Mouse (Mus musculus) gastrocnemius, adult 8-10 months (tissue): ENCODE results near the gene Tspear. TPM values are rescaled to one million over a fixed set of nuclear protein-coding genes. Genes with fewer than 3 reads are reported as not detected.
"Not testable (repeated sequence)": the region's sequence is repeated elsewhere in the genome, so short reads cannot be mapped to it uniquely, and the experiment has no call there.

Experiments used
- DNase-seq, 2 experiments: peaks; one replicate each; pipeline ENCODE4 v3.0.0; 2022; ENCODE audit warnings: low spot score in 2 of 2
- total RNA-seq, 4 experiments: library from RNA; stranded (reverse); gene quantifications; 2 replicates each; pipeline ENCODE4 v1.2.4; 2022

The Tspear gene
- total RNA-seq, 4 experiments from 2014 or later = not detected

GRCm38 (mm10) chr10:77711157-77711556, 24.8 kb downstream of the Tspear start, which contains the start of gene Gm10024:
Gene Gm10024, plus strand, starts transcription at chr10:77711457.
- DNase-seq = not testable (repeated sequence)

DNA sequence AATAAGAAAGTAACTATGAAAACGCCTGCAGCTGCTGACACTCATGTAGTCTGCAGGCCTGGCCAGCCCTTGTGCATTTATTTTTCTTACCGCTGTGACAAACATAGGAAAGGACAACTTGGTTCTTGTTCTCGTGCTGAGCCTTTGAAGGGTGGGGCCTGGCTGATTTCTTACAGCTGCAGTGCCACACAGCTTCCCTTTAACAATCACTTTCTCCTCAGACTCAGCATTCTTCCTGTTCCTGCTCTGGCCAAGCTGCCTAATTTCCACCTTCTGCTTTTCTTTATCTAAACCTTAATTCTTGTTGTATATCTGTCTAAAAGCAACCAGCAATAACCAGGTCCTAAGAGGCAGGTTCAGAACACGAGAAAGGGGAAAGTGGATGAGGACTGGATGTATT, 27.4 kb downstream of the Tspear start:
- no peak for DNase-seq

- no peak for DNase-seq
These were observed 29.1 kb downstream of the Tspear start, which contains the start of gene Gm10142 for GRCm38 (mm10) chr10:77715507-77715906. Gene Gm10142, plus strand, starts transcription at chr10:77715807.

GRCm38 (mm10) chr10:77720299-77720698, 33.9 kb downstream of the Tspear start, which contains the start of gene Krtap12-1:
Gene Krtap12-1, plus strand, starts transcription at chr10:77720599.
- not testable (repeated sequence) for DNase-seq

GRCm38 (mm10) chr10:77724855-77725254, 38.5 kb downstream of the Tspear start:
- no peak for DNase-seq

- DNase-seq = no peak
These were observed 39.8 kb downstream of the Tspear start, which contains the start of gene Gm10100 for GRCm38 (mm10) chr10:77726186-77726585. Gene Gm10100, plus strand, starts transcription at chr10:77726486.

DNA sequence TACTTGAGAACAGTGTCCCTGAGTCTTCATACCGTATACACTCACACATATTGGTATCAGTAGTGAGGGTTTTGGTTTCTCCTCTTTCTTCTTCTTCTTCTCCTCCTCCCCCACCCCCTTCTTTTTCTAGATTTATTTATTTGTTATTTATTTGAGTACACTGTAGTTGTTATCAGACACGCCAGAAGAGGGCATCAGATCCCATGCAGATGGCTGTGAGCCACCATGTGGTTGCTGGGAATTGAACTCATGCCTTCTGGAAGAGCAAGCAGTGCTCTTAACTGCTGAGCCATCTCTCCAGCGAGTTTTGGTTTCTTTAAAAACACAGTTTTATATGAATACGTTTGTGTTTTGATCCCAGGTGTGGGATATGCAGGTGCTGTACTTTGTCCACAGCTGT, 41.9 kb downstream of the Tspear start:
- no peak for DNase-seq

DNA sequence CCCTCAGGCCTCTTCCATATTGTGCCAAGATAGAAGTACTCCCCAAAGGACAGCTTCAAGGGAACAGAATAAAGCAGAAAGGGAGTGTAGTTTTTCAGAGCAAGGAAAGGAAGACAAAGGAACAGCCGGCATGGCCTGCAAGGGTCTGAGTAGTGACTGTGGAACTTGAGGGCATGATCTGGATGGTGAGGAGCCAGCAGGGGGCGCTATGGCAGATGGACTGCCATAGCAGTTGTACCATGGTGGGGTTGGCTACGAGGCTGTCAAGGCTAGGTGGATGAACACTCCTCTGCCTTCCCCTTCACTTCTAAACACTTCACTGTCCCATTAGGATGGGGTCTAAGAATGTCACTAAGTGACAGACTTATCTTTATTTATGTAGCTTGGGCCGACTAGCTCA, 42.9 kb downstream of the Tspear start:
- no peak for DNase-seq

- no peak for DNase-seq
These were observed 49.6 kb downstream of the Tspear start for GRCm38 (mm10) chr10:77735928-77736327.

GRCm38 (mm10) chr10:77738929-77739328, 52.6 kb downstream of the Tspear start:
- DNase-seq = no peak

- not testable (repeated sequence) for DNase-seq
These were observed 55.7 kb downstream of the Tspear start, which contains the start of gene Gm18596 for GRCm38 (mm10) chr10:77741924-77742688. Gene Gm18596, minus strand, starts transcription at chr10:77742638.

GRCm38 (mm10) chr10:77750686-77751085, 64.3 kb downstream of the Tspear start:
- not testable (repeated sequence) for DNase-seq

- DNase-seq = not testable (repeated sequence)
These were observed 64.9 kb downstream of the Tspear start, which contains the start of gene Gm9736 for GRCm38 (mm10) chr10:77751254-77751653. Gene Gm9736, minus strand, starts transcription at chr10:77751354.

DNA sequence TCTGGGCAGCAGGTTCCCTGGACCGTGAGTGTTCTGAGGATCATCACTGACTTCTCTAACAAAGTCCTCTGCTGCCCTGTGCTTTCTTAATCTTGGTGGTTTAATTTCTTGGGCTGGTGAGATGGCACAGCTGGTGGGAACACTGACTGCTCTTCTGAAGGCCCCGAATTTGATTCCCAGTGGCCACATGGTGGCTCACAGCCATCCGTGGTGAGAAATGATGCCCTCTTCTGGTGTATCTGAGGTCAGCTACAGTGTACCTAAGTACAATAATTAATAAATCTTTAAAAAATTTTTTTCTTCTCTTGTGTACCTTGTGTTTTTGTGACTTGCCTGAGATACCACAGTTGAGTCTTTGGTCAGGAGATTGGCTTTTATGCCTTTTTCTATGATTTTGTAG, 65.9 kb downstream of the Tspear start:
- not testable (repeated sequence) for DNase-seq

DNA sequence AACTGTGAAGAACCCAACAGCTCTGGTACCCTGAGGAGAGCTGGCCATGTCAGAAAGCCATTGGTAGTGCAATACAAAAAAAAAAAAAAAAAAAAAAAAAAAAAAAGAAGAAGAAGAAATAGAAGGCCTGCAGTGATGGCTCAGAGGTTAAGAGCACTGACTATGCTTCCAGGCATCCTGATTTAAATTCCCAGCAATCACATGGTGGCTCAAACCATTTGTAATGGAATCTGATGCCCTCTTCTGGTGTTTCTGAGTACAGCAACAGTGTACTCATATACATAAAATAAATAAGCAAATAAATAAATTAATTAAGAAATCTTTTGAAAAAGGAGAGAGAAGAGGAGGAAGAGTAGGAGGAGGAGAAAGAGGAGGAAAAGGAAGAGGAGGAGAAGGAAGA, 67.1 kb downstream of the Tspear start:
- DNase-seq = no peak

GRCm38 (mm10) chr10:77759582-77759981, 73.2 kb downstream of the Tspear start, which contains the start of gene Gm3233:
Gene Gm3233, minus strand, starts transcription at chr10:77759682.
- DNase-seq = not testable (repeated sequence)

DNA sequence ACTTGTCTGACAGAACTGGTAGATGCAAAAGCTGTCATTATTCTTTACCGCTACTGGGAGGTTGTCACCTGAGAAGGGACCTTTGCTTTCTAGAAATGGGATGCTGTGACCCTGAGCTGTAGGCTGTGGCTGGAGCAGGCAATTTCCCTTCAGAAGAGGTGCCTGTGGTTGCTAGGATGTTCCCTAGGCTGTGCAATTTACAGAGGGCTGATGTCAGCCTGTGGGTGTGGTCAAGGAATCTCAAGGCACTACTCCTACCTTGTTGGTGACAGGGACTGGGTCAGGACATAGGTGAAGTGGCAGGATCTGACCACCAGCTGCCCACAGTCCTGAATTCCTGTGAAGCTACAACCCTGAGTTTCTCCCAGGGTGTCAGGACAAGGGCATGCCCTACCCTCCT, 83.4 kb downstream of the Tspear start:
- DNase-seq = no peak

DNA sequence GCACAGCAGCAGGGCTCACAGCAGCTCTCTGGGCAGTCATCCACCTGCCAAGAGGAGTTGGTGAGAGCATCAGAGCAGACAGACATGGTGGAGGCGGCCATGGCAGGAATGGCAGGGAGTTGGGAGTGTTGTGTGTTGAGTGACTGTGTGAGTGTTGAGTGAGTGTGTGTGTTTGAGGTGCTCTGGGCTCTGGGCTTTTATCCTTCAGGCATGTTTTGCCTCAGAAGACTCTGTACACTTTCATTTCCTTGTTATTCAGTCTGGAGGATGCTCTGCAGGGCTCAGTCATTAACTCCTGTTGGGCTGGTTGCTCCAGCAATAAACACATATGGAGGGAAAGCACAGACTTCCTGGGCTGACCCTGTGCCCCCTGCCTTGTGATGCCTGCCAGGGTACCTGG, 84.9 kb downstream of the Tspear start, which contains the start of gene Gm3238:
Gene Gm3238, minus strand, starts transcription at position 101 of the 400 bp plus-strand sequence.
- DNase-seq = not testable (repeated sequence)

DNA sequence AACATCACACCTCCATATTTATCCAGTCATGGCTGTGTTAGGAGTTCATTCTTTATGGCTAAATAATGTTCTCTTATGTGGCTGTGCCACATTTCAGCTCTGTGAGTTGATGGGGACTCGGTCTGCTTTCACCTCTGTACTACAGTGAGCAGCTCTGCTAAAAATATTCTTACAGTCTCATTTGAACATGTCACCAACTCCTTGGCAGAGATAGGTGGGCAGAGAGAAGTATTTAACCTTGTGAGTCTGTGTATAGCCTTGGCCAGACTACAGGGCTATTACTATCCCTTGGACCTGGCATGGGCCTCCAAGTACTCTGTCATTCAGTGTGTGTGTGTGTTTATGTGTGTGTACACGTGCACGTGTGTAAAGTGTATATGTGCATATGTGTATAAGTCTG, 85.8 kb downstream of the Tspear start:
- not testable (repeated sequence) for DNase-seq

DNA sequence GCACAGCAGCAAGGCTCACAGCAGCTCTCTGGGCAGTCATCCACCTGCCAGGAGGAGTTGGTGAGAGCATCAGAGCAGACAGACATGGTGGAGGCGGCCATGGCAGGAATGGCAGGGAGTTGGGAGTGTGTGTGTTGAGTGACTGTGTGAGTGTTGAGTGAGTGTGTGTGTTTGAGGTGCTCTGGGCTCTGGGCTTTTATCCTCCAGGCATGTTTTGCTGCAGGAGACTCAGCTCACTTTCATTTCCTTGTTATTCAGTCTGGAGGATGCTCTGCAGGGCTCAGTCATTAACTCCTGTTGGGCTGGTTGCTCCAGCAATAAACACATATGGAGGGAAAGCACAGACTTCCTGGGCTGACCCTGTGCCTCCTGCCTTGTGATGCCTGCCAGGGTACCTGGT, 90.5 kb downstream of the Tspear start, which contains the start of gene Gm7138:
Gene Gm7138, minus strand, starts transcription at position 101 of the 400 bp plus-strand sequence.
- not testable (repeated sequence) for DNase-seq

- DNase-seq = not testable (repeated sequence)
These were observed 96.1 kb downstream of the Tspear start, which contains the start of gene Gm3250 for GRCm38 (mm10) chr10:77782442-77782841. Gene Gm3250, minus strand, starts transcription at chr10:77782542.

GRCm38 (mm10) chr10:77783396-77783795, 97.0 kb downstream of the Tspear start:
- DNase-seq = not testable (repeated sequence)
